30 mouse cellular contexts compared by ENCODE assay signal in the genomic region with DNA sequence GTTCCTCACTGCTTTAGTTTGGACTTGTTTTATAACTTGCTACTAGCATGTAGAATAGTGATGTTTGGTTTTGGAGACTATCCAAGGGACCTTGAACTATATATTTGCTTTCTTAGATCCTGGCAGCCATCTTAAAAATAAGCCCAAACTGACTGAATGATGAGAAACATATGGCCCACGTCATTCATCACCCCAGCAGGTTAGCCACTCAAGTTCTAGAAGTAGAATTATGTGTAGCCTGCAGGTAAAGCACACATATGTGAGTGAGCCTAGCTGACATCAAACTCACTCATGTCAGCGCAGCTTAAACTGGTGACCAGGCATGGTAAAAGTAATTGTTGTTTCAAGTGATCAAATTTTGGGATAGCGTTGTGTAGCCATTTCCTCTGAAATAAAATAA.
"Had no signal": no experiment of that assay in that cellular context is flagged by ENCODE, and none has a peak within 500 bp of the region (broad histone marks: within the 10 kb centered on the region; RNA-seq: fewer than 3 reads in every experiment).

No protein-coding gene starts in this region.

- DNase-seq: left cerebral cortex, postnatal 4 days; liver; liver, embryonic 13.5 days; liver, postnatal 0 days; lung, adult 18-20 months; lung, adult 2 months; lung, postnatal 10 days; lung, postnatal 36 days; lung, postnatal 4 days; midbrain, embryonic 14.5 days had no signal

- H3K4me2 ChIP-seq: limb, embryonic 12.5 days; limb, embryonic 15.5 days; liver, embryonic 11.5 days; liver, embryonic 12.5 days; liver, embryonic 13.5 days; liver, embryonic 15.5 days; lung, embryonic 15.5 days; midbrain, embryonic 11.5 days; midbrain, embryonic 12.5 days; midbrain, embryonic 13.5 days; midbrain, embryonic 15.5 days; neural tube, embryonic 12.5 days; neural tube, embryonic 13.5 days had no signal

- H3K9ac ChIP-seq: limb, embryonic 12.5 days; limb, embryonic 15.5 days; liver, embryonic 12.5 days; liver, embryonic 13.5 days; liver, embryonic 14.5 days; liver, embryonic 15.5 days; liver, postnatal 0 days; lung, embryonic 15.5 days; midbrain, embryonic 12.5 days; midbrain, embryonic 13.5 days; midbrain, embryonic 15.5 days; neural tube, embryonic 12.5 days; neural tube, embryonic 13.5 days had no signal

- H3K27ac ChIP-seq: left cerebral cortex, adult 2 months; limb, embryonic 12.5 days; limb, embryonic 15.5 days; liver, embryonic 12.5 days; liver, embryonic 13.5 days; liver, embryonic 14.5 days; liver, embryonic 15.5 days; lung, embryonic 15.5 days; macrophage; midbrain, embryonic 10.5 days; midbrain, embryonic 12.5 days; midbrain, embryonic 13.5 days; midbrain, embryonic 15.5 days; neural tube, embryonic 12.5 days; neural tube, embryonic 13.5 days had no signal

- ATAC-seq: liver, embryonic 12.5 days; liver, postnatal 0 days; lung, postnatal 0 days; midbrain, embryonic 13.5 days; midbrain, embryonic 15.5 days; midbrain, embryonic 16.5 days had no signal

- H3K4me1 ChIP-seq: limb, embryonic 12.5 days; limb, embryonic 15.5 days; liver, embryonic 12.5 days; liver, embryonic 13.5 days; liver, embryonic 15.5 days; lung, embryonic 15.5 days; megakaryocyte, embryonic 14.5 days; midbrain, embryonic 10.5 days; midbrain, embryonic 12.5 days; midbrain, embryonic 13.5 days; midbrain, embryonic 15.5 days; neural tube, embryonic 12.5 days; neural tube, embryonic 13.5 days had no signal

- H3K9me3 ChIP-seq: limb, embryonic 15.5 days; liver, embryonic 12.5 days; liver, embryonic 13.5 days; liver, embryonic 15.5 days; lung, embryonic 15.5 days; midbrain, embryonic 10.5 days; midbrain, embryonic 12.5 days; midbrain, embryonic 13.5 days; midbrain, embryonic 15.5 days; neural tube, embryonic 12.5 days; neural tube, embryonic 13.5 days had no signal

- H3K4me3 ChIP-seq: left cerebral cortex, adult 2 months; limb, embryonic 12.5 days; limb, embryonic 15.5 days; liver, embryonic 12.5 days; liver, embryonic 13.5 days; liver, embryonic 15.5 days; lung, embryonic 15.5 days; megakaryocyte, embryonic 14.5 days; midbrain, embryonic 10.5 days; midbrain, embryonic 12.5 days; midbrain, embryonic 13.5 days; midbrain, embryonic 15.5 days; myocyte; neural tube, embryonic 12.5 days; neural tube, embryonic 13.5 days had no signal

- H3K27me3 ChIP-seq: limb, embryonic 12.5 days; limb, embryonic 15.5 days; liver, embryonic 12.5 days; liver, embryonic 13.5 days; liver, embryonic 15.5 days; lung, embryonic 15.5 days; megakaryocyte, embryonic 14.5 days; midbrain, embryonic 12.5 days; midbrain, embryonic 13.5 days; midbrain, embryonic 15.5 days; neural tube, embryonic 12.5 days; neural tube, embryonic 13.5 days had no signal

- H3K36me3 ChIP-seq: limb, embryonic 12.5 days; limb, embryonic 15.5 days; liver, embryonic 12.5 days; liver, embryonic 13.5 days; liver, embryonic 15.5 days; lung, embryonic 15.5 days; midbrain, embryonic 10.5 days; midbrain, embryonic 12.5 days; midbrain, embryonic 13.5 days; midbrain, embryonic 15.5 days; neural tube, embryonic 12.5 days; neural tube, embryonic 13.5 days had no signal
